Mouse (Mus musculus) hindbrain, embryonic 11.5 days (tissue): Measurements from ENCODE around the gene Selenot. TPM values are rescaled to one million over a fixed set of nuclear protein-coding genes. Genes with fewer than 3 reads are reported as not detected.
"Not testable (repeated sequence)": the region's sequence is repeated elsewhere in the genome, so short reads cannot be mapped to it uniquely, and the experiment has no call there.

Source experiments
- ATAC-seq: fragments of 200-750 bp; cut with Nextera tagmentation; 2 replicates; pipeline ENCODE4 v1.8.0; 2017; ENCODE audit warnings: mild to moderate bottlenecking, moderate TSS enrichment, moderate library complexity; ENCODE audit not compliant: low FRiP score
- DNase-seq: peaks from one replicate; pipeline ENCODE4 v3.0.0-alpha.2; 2015; ENCODE audit warnings: low spot score
- H3K27ac ChIP-seq: fragments of 300-500 bp; sonication (generic); 2 replicates; pipeline ENCODE4 v1.5.1; 2014; ENCODE audit warnings: mild to moderate bottlenecking, low read depth, low read length
- H3K27me3 ChIP-seq: fragments of 300-500 bp; sonication (generic); 2 replicates; pipeline ENCODE4 v1.6.1; 2014; ENCODE audit warnings: mild to moderate bottlenecking, low read length, moderate library complexity, mixed read lengths; ENCODE audit not compliant: control insufficient read depth, insufficient read depth
- H3K36me3 ChIP-seq: fragments of 300-500 bp; sonication (generic); 2 replicates; pipeline ENCODE4 v1.6.1; 2014; ENCODE audit warnings: mild to moderate bottlenecking, low read length, moderate library complexity, mixed read lengths; ENCODE audit not compliant: control insufficient read depth, insufficient read depth
- H3K4me1 ChIP-seq: fragments of 300-500 bp; sonication (generic); replicated peaks from 2 replicates; pipeline ENCODE4 v1.6.1; 2014; ENCODE audit warnings: low read length, mixed read lengths; ENCODE audit not compliant: control insufficient read depth, insufficient read depth
- H3K4me2 ChIP-seq: fragments of 300-500 bp; sonication (generic); replicated peaks from 2 replicates; pipeline ENCODE4 v1.6.1; 2014; ENCODE audit warnings: mild to moderate bottlenecking, low read depth, low read length
- H3K4me3 ChIP-seq: fragments of 300-500 bp; sonication (generic); 2 replicates; pipeline ENCODE4 v1.5.1; 2014; ENCODE audit warnings: low read depth, low read length
- H3K9ac ChIP-seq: fragments of 300-500 bp; sonication (generic); 2 replicates; pipeline ENCODE4 v1.6.1; 2014; ENCODE audit warnings: low read depth, low read length
- H3K9me3 ChIP-seq: fragments of 300-500 bp; sonication (generic); 2 replicates; pipeline ENCODE4 v1.6.1; 2016; ENCODE audit warnings: low read length; ENCODE audit not compliant: control insufficient read depth
- WGBS: fragments of 180-500 bp; shearing (Covaris S2); extraction: QIAGEN DNeasy Blood & Tissue Kit; methylation state at CpG from one replicate; pipeline ENCODE4 v1.1.7; 2014; 5-methylcytosine and 5-hydroxymethylcytosine counted together
- polyA plus RNA-seq: library from polyadenylated mRNA; unstranded; fragments of >200 nt; fragmentation: Nextera tagmentation; extraction: Ambion mirVana; gene quantifications from 2 replicates; pipeline ENCODE4 v1.2.1, GENCODE M21; 2014

The Selenot gene
- polyA plus RNA-seq, 1 experiment from 2014 or later: 32.5 TPM

DNA sequence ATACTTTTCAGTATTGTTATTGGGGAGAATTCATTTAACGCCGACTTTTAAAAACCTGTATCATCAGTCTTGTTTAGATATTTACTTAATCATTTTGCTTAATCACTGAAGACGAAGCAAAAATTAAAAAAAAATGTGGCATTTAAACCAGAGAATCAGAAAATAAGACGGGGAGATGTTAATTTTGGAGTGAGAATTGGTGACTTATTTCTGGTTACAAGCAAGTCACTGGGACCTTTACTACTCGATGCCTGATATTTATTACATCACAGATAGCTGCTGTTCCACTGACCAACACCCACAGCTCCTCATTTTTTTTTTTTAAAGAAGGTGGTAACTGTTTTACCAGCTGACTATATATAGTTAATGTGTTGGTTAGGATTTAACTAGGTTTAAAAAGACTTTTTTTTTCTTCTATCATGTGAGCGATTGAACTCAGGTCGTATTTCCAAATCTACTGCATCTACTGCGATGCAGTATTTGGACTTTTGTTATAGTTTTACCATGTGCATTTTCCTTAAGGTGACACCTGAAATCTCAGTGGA, 1.1 kb downstream of the Selenot start:
- H3K27ac ChIP-seq: no peak overlapping the region
- H3K4me1 ChIP-seq: no peaks in the 10 kb centered on the region
- no peaks in the 10 kb centered on the region for H3K36me3 ChIP-seq
- H3K27me3 ChIP-seq: no peaks in the 10 kb centered on the region
- peak overlapping the region; percentile 94 for H3K4me3 ChIP-seq
- H3K9me3 ChIP-seq: no peaks in the 10 kb centered on the region
- DNase-seq (peak; percentile 16), ATAC-seq (no peak)
- H3K4me2 ChIP-seq: peak overlapping the region; percentile 45
- peak overlapping the region; percentile 99; the same call in 1 of the 2 replicates for H3K9ac ChIP-seq
- WGBS: 24% methylated on average over 8 of the region's 8 CpGs

DNA sequence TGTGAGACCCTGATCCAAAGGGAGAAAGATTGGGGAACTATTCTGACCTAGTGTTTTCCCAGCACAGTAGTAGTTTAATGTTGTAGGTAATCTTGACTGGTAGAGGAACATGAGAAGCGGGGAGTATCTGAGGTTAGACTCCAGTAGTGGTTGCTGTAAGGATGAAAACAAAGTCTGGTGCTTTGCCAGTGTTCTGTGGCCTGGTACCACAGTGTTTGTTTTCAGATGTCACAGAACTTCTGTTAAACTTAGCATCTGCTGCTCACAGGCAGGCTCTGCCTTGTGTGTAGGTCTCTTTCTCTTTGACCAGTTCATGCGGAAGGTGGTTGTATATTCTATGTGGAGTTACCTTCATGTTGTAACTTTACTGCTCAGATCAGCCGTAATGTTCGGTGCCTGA, 5.1 kb downstream of the Selenot start:
- H3K4me3 ChIP-seq: no peak overlapping the region
- DNase-seq (no peak), ATAC-seq (no peak)
- H3K4me2 ChIP-seq: no peak overlapping the region
- no peaks in the 10 kb centered on the region for H3K27me3 ChIP-seq
- H3K4me1 ChIP-seq: no peaks in the 10 kb centered on the region
- 93% methylated on average over 4 of the region's 4 CpGs for WGBS
- H3K27ac ChIP-seq: no peak overlapping the region
- no peak overlapping the region for H3K9ac ChIP-seq
- H3K36me3 ChIP-seq: no peaks in the 10 kb centered on the region
- no peaks in the 10 kb centered on the region for H3K9me3 ChIP-seq

DNA sequence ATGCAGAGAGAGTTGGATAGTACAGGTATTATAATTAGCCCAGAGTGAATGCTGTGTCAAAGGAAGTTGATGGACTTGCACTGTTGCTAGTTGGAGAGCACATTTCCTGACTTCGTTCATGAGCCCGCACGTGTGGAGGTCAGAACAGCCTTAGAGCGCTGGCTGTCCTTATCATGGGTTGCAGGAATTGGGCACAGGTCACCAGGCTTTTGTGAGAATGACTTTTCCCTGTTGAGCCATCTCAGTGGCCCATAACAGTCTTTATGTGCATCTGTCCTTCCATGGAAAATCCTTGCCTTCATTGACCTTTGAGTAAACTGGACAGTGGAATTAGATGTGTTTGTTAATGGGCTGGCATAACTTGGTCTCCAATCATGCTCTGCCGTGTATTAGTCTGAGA, 5.9 kb downstream of the Selenot start:
- 89% methylated on average over 5 of the region's 5 CpGs for WGBS
- H3K36me3 ChIP-seq: no peaks in the 10 kb centered on the region
- DNase-seq: no peak

GRCm38 (mm10) chr3:58582788-58583426, 6.5 kb downstream of the Selenot start:
- no peak for DNase-seq
- no peak for ATAC-seq
- Histone ChIP-seq H3K27me3 (no peaks in the 10 kb centered on the region), H3K36me3 (no peaks in the 10 kb centered on the region), H3K9ac (no peak overlapping the region), H3K4me3 (no peak overlapping the region), H3K27ac (no peak overlapping the region), H3K4me2 (no peak overlapping the region), H3K9me3 (no peaks in the 10 kb centered on the region), H3K4me1 (no peaks in the 10 kb centered on the region)
- 95% methylated on average over 5 of the region's 5 CpGs for WGBS

More for the DNA sequence above, 5.9 kb downstream of the Selenot start:
- H3K27me3 ChIP-seq: no peaks in the 10 kb centered on the region
- H3K4me3 ChIP-seq: no peak overlapping the region
- H3K9ac ChIP-seq: no peak overlapping the region
- H3K9me3 ChIP-seq: no peaks in the 10 kb centered on the region
- no peaks in the 10 kb centered on the region for H3K4me1 ChIP-seq
- no peak overlapping the region for H3K4me2 ChIP-seq
- no peak for ATAC-seq
- no peak overlapping the region for H3K27ac ChIP-seq

DNA sequence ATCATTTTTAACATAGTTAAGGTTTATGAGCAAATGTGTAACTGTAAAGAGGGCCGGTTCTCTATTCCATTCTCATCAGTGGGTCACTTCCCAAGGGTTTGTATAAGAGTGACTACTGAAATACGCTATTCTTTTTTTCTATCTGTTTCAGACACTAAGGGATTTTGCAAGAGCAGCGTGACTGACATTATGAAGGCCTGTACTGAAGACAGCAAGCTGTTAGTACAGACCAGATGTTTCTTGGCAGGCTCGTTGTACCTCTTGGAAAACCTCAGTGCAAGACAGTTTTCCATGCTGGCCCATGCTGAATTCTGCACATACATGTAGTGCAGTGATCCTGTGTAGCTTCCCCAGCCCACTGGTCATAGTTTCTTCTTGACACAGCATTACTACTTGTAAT, 14.1 kb downstream of the Selenot start:
- H3K36me3 ChIP-seq, DNase-seq, H3K4me1 ChIP-seq, H3K4me3 ChIP-seq, H3K9me3 ChIP-seq, H3K27me3 ChIP-seq, H3K9ac ChIP-seq, H3K27ac ChIP-seq, ATAC-seq, H3K4me2 ChIP-seq: not testable (repeated sequence)
- 89% methylated on average over 4 of the region's 4 CpGs for WGBS

DNA sequence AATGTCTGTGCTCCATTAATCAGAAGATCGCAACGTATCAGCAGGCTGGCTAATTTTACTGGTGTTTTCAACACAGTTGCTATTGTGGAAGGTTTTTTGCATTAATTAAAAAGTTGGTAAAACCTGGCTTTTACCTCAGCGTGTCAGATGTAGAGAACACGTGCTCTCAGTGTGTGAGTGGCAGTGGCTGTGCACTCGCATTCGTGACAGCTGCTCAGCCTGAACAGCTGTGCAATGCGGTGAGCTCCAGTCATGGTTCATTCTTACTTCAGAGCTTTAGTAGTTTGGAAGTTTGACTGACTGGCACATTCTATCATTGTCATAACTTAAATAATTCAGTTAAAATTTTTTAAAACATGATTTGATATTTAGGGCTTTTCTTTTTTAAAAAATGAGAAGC, 16.2 kb downstream of the Selenot start:
- not testable (repeated sequence) for H3K27me3 ChIP-seq, H3K4me2 ChIP-seq, H3K4me1 ChIP-seq, H3K9me3 ChIP-seq, H3K36me3 ChIP-seq, H3K4me3 ChIP-seq, H3K9ac ChIP-seq, H3K27ac ChIP-seq, ATAC-seq, DNase-seq
- 86% methylated on average over 7 of the region's 7 CpGs for WGBS

DNA sequence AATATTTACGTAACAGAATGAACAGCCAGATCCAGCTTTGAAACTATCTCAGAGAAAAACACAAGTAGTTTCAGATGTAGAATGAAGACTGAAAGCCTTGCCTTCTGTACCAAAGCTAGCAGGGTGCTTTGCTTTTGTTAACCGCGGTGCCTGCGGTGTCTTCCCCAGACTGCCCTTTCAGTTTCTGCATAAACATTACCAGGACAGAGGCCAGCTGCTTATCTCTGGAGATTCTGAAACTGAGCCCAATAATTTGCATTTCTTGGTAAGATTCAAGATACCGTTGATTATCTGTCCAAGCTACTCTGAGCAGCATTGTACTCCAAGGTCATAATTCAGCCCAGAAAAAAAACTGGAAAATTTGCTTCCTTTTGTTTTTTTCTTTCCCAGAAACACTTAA, 17.2 kb downstream of the Selenot start:
- Histone ChIP-seq H3K27me3 (no peaks in the 10 kb centered on the region), H3K9ac (no peak overlapping the region), H3K4me3 (no peak overlapping the region), H3K4me2 (no peak overlapping the region), H3K36me3 (no peaks in the 10 kb centered on the region), H3K9me3 (no peaks in the 10 kb centered on the region), H3K4me1 (no peaks in the 10 kb centered on the region), H3K27ac (no peak overlapping the region)
- WGBS: 46% methylated on average over 5 of the region's 5 CpGs
- no peak for ATAC-seq
- DNase-seq: no peak

DNA sequence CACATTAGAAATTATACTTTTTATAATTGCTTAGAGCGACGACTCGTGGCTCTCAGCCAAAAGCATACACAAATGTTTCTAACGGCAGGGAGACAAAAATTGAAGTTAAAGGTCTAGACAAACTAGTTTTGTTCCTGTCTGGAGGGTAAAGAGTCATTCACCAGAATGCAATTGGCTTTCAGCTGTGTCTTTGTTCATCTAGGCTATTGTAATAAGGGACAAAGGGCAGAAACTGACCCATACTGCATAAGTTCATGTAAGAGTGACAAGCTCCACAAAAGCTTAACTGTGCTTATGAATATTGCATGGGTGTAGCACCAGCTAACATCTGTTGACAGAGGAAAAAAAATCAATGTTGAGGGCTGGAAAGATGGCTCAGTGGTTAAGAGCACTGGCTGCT, 32.1 kb downstream of the Selenot start:
- Histone ChIP-seq H3K27me3 (no peaks in the 10 kb centered on the region), H3K4me3 (no peak overlapping the region), H3K36me3 (no peaks in the 10 kb centered on the region), H3K4me1 (no peaks in the 10 kb centered on the region), H3K9me3 (no peaks in the 10 kb centered on the region), H3K4me2 (no peak overlapping the region), H3K27ac (no peak overlapping the region), H3K9ac (no peak overlapping the region)
- peak; percentile 38; the same call in 1 of the 2 replicates for ATAC-seq
- 36% methylated on average over 4 of the region's 4 CpGs for WGBS
- peak; percentile 47 for DNase-seq

- Histone ChIP-seq H3K4me1 (no peaks in the 10 kb centered on the region), H3K36me3 (no peaks in the 10 kb centered on the region), H3K9ac (no peak overlapping the region), H3K27ac (no peak overlapping the region), H3K4me3 (no peak overlapping the region), H3K27me3 (no peaks in the 10 kb centered on the region), H3K4me2 (no peak overlapping the region), H3K9me3 (no peaks in the 10 kb centered on the region)
- DNase-seq (no peak), ATAC-seq (no peak)
- 75% methylated on average over 5 of the region's 5 CpGs for WGBS
Observed at GRCm38 (mm10) chr3:58609985-58610384, 33.5 kb downstream of the Selenot start.
